Mouse (Mus musculus) liver, postnatal 0 days (tissue): Measurements from ENCODE around the gene Ccdc175.

Source experiments
- CTCF ChIP-seq: sonication (generic); IDR thresholded peaks from 2 replicates; pipeline ENCODE4 v1.5.1; 2016; ENCODE audit warnings: antibody characterized with exemption, low read depth
- EP300 ChIP-seq: IDR thresholded peaks from 2 replicates; pipeline ENCODE4 v1.6.1; 2016; ENCODE audit warnings: antibody characterized with exemption, low read depth, mild to moderate bottlenecking

- no peak for TF ChIP-seq CTCF
- no peak for TF ChIP-seq EP300
These were observed 132.3 kb downstream of the Ccdc175 start for GRCm38 (mm10) chr12:72052571-72052970.
